Mouse (Mus musculus) cerebellum, postnatal 14 days (tissue): ENCODE measurements around the gene Gdpgp1.

Experiments
- DNase-seq, 2 experiments: peaks; one replicate each; pipeline ENCODE4 v3.0.0; 2021; ENCODE audit warnings: mixed read lengths in 2 of 2

Gene Gdpgp1

DNA sequence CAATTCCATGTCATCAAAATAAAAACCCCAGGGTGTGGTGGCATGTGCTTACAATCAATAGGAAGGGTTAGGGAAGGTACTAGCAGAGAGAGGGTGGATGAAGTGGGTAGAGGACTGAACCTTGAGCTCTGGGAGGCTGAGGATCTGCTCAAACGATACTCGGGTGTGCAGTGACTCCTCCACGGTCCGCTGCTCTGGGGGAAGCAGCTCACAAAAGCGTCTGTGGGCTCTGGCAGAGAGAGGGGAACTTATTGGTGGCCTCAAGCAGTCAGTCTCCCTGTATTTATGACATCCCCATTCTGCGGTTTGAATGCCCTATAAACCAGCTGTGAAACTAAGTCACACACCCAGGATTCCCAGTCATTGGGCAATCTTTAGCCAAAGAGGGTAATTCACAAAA is 2.5 kb upstream of the Gdpgp1 start:
- DNase-seq: no peak

DNA sequence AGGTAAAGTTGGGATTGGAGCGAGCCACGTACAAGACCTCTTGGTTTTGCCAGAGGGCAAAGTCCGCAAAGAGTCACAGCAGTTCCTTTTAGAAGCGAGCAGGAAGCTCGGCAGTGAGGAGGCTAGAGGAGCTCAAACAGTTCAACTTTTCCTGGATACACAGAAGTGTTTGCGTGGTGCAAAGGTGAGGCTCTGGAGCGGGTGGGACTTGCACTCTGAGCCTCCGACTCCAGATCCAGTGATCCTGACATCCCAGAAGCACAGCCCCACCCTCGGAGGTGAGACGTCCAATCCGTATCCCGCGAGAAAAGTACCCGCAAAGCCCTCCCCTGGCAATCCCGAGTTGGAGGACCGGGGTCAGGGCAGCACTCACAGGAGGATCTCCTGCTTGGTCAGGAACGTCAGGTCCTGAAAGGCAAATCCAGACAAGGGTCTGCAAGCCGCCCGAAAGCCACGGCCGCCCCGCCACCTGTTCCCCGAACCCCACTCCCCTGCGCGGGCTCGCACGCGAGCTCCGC is 635 bp upstream of the Gdpgp1 start:
- DNase-seq: no peak

DNA sequence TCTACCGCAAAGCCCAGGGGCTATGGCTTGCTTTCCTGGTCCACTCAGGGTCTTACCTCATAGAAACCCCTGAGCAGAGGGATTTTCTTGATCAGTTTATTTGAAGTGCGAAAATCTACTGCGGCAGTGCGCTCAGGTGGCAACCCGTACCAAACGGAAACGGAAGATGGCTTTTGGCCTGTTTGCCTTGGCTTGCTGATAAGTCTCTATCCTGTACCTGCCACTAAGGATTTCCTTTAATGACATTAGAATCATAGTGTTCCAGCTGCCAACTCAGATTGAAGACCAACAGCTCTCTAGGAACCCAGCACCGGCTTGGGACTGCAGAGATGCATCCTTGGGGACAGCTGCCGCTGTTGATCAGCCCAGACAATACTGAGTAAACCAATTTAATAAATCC is 1.1 kb downstream of the Gdpgp1 start:
- no peak for DNase-seq

DNA sequence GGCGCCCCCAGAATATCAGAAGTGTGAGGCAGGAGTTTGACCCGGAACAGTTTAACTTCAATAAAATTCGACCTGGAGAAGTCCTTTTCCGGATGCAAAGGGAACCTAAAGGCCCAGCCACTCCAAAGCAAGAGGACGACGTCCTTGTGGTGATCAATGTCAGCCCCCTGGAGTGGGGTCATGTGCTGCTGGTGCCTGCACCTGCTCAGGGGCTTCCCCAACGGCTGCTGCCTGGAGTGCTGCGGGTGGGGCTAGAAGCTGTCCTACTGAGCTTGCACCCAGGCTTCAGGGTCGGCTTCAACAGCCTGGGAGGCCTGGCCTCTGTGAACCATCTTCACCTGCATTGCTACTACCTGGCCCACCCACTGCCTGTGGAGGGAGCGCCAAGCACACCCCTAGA is 5.9 kb downstream of the Gdpgp1 start:
- no peak for DNase-seq

DNA sequence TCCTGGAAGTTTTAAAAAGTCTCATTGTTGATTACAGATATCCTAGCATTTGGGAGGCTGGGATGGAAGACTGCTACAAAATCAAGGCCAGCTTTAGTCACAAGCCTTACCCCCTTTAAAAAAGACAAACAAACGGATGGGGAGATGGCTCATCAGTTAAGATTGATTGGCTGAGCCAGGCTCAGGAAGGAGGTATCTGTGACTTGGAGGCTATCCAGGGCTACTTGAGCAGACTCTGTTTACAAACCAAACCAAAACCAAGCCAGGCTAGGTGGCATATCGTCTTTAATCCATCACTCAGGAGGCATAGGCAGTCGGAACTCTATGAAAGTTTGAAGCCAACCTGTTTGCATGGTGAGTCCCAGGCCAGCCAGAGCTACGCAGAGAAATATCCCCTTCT is 9.0 kb downstream of the Gdpgp1 start:
- DNase-seq: no peak

DNA sequence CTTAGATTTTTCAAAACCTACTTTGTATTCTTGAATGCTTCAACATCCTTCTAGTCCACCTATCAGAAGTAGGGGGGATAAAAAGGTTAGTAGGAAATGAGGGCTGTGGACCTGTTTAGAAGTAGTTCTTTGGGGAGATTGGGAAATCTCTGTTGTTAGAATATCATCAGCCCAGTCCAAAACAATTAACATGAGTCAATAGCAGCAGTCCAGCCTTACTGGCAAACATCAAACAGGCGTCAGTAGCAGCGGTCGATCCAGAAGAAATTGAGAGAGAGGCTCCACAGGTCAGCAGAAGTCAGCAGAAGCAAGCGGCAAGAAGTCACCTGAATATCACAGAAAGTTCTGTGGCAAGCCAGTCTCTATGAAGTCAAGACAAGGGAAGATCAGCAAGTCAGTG is 12.2 kb downstream of the Gdpgp1 start:
- no peak for DNase-seq

DNA sequence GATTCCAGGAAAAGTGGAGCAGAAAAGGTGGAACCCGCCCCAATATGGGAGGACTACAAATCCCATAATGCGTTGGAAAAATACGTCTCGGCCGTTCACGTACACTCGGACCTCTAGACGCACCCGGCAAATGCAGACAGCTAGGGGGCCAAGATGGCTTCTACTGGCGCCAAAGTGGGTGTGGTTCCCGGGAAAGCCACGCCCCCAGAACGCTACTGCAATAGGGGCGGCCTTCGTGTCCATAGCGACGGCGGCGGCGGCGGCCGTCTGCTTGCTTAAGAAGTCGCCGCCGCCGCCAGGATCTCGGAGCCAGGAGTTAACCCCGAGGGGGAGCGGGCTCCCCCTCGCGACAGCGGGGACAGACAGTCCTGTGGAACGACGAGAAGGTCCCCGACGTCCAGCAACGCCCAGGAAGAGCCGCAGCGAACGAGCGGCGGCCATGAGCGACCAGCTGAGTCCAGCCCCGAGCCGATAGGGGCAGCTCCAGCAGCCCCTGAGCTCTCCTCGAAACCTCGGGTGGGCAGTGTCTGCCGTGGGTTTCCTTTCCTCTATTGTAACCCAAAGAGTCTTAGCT is 13.6 kb downstream of the Gdpgp1 start, which contains the start of gene Ttll13:
TSS of gene Ttll13 (plus strand) at position 229 of the 574 bp plus-strand sequence.
- DNase-seq: peak; percentile 98

DNA sequence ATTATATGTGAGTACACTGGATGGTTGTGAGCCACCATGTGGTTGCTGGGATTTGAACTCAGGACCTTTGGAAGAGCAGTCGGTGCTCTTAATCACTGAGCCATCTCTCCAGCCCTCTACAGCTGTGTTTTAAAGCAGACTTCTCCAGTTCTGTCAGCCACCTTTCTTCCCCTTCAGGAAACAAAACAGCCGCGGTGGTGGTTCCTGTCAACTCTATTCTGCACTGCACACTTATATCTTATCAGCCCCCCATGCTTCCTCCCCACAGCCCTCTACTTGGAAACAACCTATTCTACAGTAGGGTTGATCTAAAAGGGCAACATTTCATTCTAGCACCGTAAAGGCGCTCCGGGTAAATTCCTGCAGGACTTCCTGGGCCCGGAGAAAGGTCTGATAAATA is 14.2 kb downstream of the Gdpgp1 start:
- DNase-seq: no peak

DNA sequence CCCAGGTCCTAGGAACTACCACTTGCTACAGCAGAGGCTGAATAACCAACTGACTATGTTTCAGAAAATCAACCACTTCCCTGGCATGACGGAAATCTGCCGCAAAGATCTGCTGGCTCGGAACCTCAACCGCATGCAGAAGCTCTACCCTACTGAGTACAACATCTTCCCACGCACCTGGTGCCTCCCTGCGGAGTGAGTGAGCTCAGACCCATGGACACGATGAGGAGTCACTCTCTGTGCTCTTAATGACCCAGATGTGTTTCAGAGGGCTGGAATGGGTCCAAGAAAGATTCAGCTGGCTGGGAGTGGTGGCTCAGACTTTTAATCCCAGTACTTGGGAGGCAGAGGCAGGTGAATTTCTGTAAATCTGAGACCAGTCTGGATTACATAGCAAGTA is 19.8 kb downstream of the Gdpgp1 start:
- no peak for DNase-seq

DNA sequence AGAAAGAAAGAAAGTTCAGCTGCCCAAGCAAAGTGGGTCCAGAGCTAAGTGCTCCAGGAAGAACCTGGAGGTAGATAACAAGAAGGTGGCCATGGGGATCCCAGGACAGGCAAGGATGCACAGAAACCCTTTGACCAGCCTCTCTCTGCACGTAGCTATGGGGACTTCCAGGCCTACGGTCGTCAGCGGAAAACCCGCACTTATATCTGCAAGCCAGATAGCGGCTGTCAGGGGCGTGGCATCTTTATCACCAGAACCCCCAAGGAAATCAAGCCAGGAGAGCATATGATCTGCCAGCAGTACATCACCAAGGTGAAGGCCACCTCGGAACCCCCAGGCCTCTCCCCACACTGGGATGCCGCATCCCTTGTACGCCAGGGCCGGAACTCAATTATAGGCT is 20.2 kb downstream of the Gdpgp1 start:
- DNase-seq: no peak

DNA sequence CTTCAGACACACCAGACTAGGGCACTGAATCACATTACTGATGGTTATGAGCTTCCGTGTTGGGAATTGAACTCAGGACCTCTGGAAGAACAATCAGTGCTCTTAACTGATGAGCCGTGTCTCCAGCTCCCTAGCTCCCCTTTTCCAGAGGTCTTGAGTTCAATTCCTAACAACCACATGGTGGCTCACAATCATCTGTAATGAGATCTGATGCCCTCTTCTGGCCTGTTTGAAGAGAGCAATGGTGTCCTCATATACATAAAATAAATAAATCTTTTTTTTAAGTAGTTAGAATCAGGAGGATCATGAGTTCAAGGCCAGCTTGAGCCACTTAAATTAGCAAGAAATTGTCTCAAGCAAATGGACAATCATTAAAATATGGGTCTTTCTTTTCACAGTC is 23.3 kb downstream of the Gdpgp1 start:
- no peak for DNase-seq

DNA sequence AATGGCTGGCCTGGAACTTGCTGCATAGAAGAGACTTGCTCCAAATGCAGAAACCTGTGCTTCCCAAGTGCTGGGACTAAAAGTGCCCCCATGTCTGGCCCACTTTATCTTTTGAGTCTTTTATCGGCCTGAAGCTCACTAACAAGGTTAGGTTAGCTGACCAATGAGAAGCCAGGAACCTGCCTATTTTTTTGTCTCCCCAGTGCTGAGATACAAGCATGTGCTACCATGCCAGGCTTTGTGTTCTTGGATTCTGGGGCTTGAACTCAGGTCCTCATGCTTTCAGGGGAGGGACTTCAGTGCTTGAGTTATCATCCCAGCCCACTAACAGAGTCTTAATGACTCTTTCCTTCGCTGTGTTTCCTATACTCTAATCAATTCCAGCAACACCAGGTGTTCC is 25.0 kb downstream of the Gdpgp1 start:
- DNase-seq: no peak

DNA sequence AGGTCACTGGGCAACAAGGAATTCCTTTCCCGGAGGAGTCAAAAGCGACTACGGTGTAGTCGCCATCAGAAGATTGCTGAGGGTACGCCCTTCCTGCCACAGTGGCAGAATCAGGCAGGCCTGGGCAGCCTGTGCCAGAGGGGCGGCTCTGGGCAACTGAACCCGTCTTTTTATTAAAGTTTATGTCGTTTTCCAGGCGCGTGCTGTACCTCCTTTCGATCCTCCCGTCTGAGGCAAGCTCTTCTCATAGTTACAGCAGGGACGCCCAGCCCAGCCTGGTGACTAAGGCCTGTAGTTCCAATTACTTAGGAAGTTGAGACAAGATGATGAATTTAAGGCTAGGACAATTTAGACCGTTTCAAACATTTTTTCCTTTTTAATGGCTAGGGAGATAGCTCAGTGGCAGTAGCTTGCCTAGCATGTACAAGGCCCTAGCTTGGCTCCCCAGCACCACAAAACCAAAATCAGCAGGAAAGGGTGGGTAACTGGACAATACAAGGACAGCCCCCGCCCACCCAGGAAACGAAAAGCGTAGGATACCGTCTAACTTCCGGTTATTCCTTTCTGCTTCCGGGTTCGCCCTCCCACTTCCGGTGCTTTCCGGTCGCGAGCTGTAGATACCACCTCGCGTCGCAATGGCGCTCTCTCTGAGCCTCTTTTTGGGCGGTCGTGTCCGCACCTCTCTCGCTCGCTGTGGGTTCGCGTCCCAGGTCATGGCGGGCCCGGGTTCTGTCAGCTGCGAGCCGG is 28.1 kb downstream of the Gdpgp1 start, which contains the start of gene Ngrn:
TSS of gene Ngrn (plus strand) at position 591 of the 747 bp plus-strand sequence.
- peak; percentile 88 to 90 for DNase-seq

DNA sequence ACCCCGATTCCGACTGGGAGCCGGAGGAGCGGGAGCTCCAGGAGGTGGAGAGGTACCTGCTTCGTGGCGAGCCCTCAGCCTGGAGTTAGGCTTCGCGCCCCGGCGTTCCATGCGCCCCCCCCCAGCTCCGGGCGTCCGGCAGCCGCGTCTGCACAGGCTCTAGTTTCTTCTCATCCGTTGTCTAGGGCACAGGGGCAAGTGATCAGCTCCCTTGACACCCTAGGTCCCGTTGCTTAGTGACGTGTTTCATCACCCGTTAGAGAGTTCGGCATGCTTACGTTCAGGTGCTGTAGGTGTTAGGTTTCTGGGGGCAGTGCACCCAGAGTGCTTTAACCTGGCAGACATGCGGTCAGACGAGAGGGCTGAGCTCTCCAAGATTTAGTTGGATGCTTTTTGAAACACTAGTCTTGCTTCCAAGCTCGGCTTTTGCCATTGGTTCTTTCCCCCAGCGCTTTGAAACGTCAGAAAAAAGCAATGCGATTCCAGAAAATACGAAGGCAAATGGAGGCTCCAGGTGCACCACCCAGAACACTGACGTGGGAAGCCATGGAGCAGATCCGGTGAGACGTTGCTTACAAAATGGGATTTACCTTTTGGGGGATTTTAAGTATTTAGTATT is 28.8 kb downstream of the Gdpgp1 start:
- peak in 1 of 2 experiments; percentile 23 for DNase-seq

DNA sequence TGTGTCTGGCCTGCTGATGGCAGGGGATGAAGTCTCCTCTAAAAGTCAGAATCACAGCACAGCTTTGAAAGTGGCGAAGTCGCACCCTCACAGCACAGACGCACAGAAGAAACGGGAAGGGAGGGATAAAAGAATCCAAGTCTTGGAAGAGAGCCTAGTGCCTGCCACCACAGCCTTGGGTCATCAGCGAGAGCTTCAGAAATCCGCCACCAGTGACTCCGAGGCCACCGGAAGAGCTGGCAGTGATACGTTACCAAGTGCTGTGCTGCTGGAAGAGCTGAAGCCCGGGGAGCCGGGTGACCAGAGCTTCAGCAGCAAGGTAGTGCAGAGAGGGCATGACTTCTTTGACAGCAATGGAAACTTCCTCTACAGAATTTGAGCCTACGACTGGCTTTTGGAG is 31.9 kb downstream of the Gdpgp1 start:
- DNase-seq: no peak

DNA sequence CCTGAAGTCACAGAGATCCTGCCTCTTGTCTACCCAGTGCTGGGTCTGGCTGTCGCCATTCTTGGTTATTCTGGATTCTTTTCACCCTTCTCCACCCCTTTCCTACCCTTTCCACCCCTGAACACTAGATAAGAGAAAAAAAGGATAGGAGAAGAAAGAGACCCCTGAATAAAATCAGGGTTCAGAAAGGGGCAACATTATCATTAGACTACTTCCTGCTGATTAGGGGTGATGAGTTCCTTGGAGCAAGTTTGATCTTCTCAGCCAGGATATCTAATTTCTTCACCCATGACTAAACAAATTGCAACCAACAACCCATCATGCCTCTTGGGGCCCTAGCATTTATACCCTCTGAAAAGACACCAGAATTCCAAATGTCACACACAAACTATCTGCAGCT is 35.1 kb downstream of the Gdpgp1 start:
- DNase-seq: no peak

DNA sequence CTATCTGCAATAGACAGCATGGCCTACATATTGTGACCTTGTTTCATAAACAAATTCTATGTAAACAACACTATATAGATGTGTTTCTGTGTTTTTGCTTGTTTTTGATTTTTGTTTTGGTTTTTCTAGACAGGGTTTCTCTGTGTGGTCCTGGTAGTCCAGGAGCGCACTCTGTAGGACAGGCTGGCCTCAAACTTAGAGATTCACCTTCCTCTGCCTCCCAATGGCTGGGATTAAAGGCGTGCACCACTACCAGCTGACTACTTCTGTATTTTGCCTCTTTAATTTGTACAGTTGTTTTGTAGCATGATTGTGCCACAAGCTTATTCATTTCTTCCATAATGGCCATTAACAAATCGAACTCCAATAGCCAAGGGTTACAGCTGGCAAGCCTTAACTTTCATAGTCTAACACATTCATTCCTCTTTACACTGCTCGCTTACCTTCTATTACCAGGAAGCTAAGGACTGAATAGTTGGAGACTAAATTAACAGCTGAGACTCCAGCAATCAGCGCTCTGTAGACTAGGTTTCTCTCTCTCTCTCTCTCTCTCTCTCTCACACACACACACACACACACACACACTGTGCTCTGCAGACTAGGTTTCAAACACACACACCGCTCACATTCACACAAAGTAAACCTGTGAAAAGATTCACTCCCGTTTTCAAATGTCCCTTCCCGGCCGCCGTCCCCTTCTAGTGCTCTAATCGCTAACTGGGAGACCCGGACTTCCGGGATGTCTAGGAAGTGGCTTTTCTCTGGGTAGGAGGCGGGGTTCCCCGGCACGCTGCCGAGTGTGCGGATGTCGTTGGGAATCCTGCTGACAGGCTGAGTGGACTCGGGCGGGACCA is 36.5 kb downstream of the Gdpgp1 start, which contains the start of gene Vps33b:
TSS of gene Vps33b (plus strand) at position 753 of the 854 bp plus-strand sequence.
- DNase-seq: peak; percentile 98 to 100

DNA sequence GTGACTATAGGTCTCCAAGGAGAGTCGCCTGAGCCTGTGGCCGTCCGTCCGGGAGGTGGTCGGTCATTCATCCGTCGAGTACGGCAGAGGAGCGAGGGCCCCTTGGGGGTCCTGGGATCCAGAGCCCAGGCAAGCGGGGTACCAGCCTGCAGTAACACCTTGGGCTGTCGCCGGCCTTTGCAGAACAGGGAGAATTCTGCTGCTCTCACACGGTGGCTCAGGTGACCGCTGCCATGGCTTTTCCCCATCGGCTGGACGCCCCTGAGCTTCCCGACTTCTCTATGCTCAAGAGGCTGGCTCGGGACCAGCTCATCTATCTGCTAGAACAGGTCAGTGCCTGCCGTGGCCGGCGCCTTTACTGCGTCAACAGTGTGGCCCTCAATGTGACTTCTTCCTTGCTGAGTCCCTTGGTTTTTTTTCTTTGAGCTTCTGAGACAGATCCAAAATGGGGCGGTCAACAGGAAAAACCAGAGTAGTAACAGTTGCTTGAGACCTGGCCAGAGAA is 37.1 kb downstream of the Gdpgp1 start:
- DNase-seq: peak in 1 of 2 experiments; percentile 80

DNA sequence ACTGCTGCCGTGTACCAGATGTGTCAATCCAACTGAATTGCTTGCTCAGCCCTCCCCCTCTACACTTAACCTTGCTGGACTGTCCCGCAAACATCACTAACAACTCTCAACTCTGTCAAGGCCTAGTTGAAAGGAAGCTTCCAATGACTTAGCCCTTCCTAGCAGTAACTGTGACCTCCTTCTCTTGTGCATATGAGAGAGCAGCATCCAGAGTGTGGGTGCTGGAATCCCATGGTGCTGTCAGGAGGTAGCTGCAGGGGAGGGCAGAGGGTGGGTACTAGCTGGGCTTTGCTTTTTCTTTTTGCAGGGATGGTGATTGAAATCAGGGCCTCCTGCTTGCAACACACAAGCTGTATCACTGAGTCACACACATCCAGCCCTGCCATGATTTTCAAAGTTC is 40.8 kb downstream of the Gdpgp1 start:
- DNase-seq: no peak

DNA sequence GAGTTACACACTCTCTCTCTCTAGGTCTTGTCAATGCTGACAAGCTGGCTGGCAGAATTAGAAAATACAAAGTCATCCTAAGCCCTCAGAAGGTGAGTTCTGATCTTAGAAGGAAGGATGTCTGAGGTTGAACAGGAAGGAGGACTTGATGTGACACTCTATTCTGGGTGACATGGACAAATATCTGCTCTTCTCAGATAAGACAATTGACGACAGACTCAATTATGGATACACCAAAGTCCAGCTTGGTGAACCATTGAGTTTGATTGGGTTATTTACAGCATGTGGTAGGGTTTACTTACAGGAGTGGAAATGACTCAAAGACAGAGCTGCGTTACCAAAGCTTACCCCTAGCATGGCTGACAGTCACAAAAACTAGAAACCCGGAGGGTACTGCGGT is 43.7 kb downstream of the Gdpgp1 start:
- no peak for DNase-seq

DNA sequence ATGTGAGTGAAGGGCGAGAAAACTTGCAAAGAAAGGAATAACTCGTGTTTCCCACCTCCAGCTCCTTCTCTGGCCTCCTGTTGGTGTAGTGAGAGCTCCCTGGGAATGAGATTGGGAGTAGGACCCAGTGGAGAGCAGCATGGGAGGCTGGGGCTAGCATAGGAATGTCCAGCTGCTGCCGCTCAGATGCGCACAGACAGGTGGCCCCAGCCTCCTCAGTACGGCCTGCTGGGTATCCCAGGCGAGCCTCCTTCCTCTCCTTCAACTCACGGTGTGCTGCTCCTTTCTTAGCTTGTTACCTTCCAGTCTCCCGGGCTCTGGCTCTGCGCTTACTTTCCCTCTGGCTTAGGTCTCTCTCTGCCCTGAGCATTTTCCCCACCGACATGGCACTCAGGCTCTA is 47.4 kb downstream of the Gdpgp1 start:
- no peak for DNase-seq

DNA sequence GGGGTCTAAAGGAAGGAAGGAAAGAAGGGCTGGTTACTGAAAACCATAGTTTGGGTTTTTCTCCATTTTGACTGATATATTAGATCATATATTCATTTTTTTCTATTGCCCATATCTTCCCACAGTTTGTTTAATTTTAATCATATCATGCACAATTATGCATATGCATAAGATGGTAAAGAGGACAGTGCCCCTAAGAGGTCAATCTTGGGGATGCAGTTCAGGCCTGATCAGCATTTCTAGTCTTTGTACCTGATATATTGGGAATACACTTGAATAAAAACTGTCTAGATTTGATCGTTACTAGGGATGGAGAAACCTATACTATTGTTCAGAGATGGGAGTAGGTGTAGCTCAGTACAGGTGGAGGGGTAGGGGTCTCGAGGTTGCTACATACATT is 48.3 kb downstream of the Gdpgp1 start:
- DNase-seq: no peak

DNA sequence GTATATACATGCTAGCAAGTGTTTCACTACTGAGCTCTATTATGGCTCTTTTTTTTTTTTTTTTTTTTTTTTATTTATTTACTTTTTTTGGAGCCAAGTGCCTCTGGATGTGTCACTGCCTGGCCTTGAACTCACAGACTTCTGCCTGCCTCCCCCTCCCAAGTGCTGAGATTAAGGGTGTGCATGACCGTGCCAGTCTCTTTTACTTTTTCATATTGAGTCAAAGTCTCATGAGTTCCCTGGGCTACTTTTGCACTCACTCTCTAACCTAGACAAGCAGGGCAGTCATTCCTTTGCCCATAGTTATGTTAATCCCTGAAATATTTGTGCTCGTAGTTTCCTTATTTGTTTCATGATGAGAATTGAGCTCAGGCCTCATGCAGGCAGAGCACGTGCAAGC is 49.0 kb downstream of the Gdpgp1 start:
- no peak for DNase-seq
